Mouse (Mus musculus): ENCODE data around the gene Atp13a4. TPM values are rescaled to one million over a fixed set of nuclear protein-coding genes. Genes with fewer than 3 reads are reported as not detected.

Gene Atp13a4
- total RNA-seq, 2 experiments from 2014 or later = 10.3 to 14.1 TPM

DNA sequence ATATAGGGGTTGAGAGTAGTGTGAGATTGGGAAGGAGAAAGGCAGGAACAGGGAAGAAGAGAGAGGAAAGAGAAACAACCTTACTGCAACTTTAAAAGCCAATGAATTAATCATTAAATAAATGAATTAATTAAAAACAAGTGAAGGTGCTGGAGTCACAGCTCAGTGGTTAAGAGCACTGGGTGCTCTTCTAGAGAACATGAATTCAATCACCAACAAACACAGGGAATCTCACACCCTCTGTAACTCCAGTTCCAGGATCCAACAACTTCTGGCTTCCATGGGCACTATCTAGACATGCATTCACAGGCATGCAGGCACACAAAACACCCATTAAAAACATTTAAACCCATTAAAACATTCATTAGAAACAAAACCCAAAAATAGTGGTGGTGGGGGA lies 63.2 kb downstream of the Atp13a4 start:
- no peak for DNase-seq (ENCODE audit: low spot score in 2 of 2)

DNA sequence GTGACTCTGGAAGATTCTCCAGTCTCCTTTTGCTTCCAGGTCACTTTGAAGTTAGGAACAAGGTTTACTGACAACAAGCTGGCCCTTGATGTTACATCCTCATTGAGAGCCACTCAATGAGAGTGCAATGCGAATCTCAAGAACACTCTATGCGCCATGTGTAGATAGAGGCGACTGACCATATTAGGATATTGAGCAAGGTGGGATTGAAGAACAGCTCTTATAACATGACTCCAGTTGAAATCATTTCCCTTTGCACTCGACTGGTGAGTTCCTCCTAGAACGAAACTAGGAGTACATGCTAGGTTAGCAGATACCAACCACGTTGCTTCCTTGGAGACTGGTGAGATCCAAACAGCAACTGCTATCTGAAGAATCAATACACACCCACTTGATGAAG lies 64.3 kb downstream of the Atp13a4 start:
- DNase-seq (ENCODE audit: low spot score in 2 of 2) = no peak

DNA sequence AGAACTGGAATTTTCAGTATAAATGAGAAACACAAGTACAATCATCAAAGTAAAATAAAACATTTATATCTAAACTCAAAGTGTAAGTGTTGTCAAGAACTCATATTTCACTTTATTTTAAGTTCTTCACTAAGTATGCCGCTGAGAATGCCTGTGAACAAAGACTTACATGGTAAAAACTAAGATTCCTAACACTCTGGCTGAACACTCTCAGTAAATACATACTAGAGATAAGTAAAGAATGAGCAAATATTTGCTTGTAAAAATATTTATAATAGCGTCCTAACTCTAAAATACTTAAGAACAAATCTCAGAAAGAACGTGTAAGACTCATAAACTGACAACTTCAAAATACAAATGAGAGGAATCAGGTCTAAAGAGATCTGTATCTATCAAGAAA lies 80.9 kb downstream of the Atp13a4 start:
- DNase-seq (ENCODE audit: low spot score in 2 of 2) = no peak

DNA sequence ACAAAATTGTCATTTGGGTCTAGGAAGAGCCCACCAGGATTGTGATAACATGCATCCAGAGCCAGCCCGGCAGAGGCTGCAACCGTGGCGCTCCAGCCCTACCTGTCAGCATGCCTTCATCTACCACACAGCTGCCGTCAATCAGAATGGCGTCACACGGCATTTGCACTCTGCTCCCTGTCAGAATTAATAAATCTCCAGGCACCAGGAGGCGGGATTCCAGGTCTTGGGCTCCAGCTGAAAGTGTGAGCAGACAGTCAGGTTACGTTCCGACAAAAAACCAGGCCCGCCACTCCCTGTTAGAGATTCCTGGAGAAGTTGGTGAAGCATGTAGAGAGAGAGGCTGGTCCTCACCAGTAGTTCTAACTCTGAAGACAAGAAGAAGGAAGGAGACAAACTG lies 85.3 kb downstream of the Atp13a4 start:
- DNase-seq (ENCODE audit: low spot score in 2 of 2) = no peak

DNA sequence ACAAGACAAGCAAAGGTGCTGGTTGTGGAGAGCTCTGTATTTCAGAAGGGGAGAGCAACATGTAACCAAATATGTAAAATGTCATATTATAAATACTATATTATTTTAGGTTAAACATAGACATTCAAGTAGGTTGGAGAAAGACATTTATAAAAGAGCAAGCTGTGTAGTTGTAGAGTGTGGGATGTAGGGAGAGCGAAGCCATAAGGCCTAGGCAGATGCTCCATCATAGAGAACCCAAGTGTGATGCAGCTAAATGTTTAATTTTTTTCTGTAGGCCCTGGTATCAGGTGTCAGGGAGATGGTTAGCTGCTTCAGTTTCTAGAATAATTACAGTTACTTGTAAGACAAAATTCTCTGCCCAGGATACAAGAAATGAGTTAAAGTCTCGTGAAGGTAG lies 87.8 kb downstream of the Atp13a4 start:
- no peak for DNase-seq (ENCODE audit: low spot score in 2 of 2)

DNA sequence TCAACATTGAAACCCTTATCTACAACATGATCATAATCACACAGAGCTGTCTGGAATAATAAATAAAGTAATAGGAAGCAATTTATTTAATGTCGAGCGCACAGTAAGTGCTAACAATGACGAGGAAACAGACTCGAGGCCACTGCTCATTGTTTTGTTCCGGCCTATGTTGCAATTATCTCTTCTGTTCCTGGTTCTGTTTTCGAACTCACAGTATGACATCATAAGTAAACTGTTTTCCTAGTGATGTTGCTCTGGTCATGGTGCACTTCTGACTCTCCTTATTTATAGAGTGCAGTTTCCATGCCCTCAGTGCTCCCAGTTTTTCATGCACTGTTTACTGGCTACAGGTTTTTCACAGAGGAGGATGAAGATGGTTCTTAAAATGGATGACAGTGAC lies 91.4 kb downstream of the Atp13a4 start:
- no peak for DNase-seq (ENCODE audit: low spot score in 2 of 2)

DNA sequence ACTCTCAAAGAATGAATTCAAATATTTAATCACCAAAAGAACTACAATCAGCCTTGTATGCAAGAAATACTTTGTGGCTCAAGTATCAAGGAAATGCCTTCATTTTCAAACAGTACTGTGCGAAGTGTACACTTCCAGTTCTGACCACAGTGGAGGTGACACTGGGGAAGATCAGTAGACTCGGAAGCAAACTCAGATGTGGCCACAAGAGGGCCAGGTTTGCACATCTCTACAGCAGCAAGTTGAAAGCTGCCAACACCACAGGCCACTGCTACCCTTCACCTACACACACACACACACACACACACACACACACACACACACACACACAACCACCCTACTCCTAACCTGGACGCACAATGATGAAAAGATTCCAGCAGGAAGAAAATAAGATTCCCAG lies 93.0 kb downstream of the Atp13a4 start:
- peak; percentile 52 to 69 for DNase-seq (ENCODE audit: low spot score in 2 of 2)

DNA sequence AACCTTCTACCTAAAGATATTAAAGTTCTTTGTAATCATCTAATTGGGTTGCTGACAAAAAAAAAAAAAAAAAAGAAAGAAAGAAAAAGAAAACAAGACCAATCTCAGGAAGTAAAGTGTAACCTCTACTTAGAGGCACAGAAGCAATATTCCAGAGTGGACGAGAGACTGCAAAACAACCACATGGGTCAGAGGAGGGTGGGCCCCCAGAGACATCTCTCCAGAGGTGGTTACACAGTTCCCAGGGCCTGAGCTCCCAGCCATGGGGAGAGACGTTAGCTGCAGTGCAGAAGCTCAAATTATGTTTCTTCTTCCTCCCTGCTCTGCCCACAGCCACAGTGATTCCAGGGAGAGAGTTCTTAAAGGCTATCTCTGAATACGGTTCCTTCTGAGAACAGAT lies 102.5 kb downstream of the Atp13a4 start:
- no peak for DNase-seq (ENCODE audit: low spot score in 2 of 2)

DNA sequence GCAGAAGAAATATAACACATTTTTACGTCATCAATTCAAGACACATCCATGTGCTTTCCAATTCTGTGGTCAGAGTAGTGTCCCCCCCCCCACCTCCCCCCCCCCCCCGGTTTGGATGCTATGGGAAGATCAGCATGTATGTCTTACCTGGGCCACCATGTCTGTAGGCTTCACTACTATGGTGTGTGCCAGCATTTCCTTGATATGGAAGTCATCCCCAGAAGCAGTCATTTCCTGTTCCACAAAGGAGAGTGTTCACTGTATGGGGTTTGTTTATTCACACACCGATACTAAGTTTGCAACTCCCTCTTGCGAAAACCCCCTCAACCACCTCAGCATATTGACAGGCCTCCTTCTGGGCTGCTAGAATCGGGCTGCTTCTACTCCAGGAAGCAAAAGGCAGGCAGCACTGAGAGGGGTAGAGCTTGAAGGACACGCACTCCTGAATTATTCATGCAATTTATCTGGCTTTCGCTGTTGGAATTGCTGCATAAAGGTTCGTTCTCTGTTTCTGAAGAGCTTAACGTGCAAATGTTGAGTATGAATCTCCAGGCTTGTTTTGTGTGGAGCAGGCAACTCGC lies 103.2 kb downstream of the Atp13a4 start:
- DNase-seq (ENCODE audit: low spot score in 2 of 2) = no peak

DNA sequence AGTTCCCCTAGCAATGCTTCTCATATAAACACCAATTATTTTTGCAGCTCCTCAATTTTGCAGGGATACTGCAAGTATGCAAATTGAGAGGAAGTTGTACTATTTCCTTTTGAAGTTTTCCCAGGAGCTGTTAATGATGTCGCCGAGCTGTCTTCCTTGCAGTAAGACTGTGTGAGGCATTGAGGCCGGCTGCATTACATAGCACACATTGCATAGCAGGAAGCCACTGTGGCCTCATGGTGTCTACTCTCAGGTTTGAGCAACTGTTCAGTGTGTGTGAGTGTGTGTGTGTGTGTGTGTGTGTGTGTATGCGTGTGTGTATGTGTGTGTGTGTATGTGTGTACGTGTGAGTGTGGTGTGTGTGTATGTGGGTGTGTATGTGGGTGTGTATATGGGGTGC lies 106.6 kb downstream of the Atp13a4 start:
- DNase-seq (ENCODE audit: low spot score in 2 of 2) = no peak

DNA sequence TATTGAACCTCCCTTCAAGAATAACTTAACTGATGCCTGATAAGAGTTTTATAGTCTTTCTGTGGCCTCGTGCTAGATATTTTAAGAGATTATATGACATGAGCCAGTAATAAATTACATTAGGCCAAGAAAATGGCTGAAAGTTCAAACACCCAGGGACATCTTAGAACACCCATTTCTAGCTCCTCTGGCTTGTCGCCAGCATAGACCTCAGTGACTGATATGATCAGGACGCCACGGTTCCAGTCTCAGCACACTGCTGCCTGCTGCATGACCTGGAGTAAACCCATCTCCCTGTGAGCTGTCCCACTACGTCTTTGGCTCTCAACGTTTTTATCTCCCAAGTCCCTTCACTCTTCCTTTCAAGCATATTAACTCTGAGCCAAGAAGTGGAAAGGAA lies 108.9 kb downstream of the Atp13a4 start:
- DNase-seq (ENCODE audit: low spot score in 2 of 2) = no peak

DNA sequence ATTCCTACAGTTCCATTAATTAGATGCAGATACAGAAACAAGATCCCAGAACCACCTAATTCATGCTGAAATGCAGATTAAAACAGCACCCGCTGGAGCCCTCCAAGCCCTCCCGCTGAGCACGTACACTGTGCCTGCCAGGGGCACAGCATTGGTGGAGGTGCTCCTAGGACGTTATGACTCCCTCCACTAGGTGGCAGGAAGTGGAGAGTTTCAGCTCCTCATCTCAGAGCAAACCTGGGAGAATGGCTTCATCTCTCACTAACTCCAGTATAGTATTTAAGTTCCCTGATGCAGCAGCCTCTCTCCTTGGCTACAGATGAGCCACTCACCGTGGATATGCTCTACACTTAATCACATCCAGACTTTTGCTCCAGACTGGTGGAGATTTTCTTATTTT lies 110.0 kb downstream of the Atp13a4 start:
- peak; percentile 44 to 54 for DNase-seq (ENCODE audit: low spot score in 2 of 2)

DNA sequence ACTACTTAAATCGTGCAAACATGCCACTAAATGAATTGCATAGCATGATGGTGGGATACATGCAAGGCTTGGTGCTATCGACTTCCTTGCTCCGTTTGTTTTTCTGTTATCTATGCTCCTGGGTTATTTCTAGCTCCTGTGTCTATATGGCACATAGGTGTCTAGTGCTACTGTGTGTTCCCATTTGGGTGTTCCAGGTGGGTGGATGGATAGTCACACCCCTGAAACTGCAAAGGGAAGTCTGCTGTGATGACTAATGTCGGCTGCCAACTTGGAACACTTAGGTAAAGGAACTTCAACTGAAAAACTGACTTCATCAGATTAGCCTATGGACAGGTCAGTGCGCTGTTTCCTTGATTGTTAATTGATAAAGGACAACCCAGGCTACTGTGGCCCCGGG lies 129.8 kb downstream of the Atp13a4 start:
- no peak for DNase-seq (ENCODE audit: low spot score in 2 of 2)

DNA sequence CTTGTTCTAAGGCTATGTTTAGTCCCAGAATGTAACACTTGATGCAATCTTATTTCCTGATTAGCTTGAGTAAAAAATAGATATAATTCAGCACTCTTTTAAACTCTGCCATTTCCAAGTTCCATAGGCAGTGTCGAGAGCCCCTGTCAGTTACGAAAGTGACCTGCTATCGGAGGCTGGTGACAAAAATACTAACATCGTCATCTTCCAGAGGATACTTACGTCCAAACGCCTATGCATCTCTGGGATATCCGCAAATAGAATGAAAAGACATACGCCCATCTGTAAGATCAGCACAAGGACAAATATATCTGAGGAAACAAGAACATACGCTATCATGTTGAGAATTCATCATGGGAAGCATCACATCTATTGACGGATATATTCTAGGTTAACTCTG lies 137.3 kb downstream of the Atp13a4 start:
- DNase-seq (ENCODE audit: low spot score in 2 of 2) = no peak

DNA sequence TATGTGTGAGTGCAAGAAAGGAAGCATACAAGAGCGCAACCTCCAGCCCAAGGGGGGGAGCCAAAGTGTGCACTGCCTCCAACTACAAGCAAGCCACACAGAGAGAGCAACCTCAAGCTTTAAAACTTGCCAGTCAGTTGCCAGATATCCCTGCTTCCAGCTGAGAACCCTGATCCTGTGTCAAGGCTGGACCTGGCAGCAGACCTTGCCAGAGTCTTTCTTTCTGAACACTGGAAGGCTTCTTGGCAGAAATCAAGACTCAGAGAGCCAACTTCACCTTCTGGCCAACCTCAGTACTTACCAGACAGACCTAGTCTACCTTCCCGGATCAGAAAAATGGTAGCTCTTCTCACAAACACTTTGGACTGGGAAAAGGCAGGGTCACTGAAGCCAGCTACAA lies 145.6 kb downstream of the Atp13a4 start:
- DNase-seq (ENCODE audit: low spot score in 2 of 2) = peak; percentile 5 to 33

DNA sequence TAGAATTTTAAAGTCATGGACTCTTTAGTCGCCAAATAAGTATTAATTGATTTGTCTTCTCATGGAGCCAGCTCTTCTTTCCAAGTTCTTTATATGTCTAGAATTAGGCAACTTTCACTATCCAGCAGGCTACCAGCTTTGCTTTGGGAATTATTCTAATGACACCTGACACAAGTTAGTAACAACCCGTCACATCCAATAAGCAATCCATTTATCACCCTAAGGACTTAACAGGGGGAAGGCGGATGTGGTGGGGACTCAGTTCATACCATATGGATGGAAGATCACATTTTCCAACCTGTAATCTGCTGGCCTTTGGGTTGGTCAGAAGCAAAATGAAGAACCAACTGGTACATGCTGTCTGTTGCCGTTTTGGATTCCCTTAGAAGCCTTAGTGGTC lies 159.9 kb downstream of the Atp13a4 start:
- DNase-seq (ENCODE audit: low spot score in 2 of 2) = no peak

DNA sequence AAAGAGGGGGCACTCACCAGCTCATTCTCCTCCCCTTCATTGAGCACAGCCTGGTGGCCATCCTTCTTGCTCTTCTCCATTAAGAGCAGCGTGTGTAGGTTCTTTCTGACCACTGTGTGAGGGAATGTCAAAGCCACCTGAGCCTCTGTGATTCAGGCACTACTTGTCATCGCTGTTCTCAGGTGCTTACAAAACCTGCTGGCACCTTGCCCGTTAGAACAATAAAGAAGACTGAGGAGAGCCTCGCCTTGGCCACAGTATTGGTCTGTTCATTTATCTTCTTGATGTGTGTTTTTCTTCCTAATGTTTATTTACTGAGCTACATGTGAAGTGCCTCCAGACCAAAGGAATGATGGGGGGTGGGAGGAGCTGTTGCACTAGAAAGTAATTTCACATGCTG lies 166.2 kb downstream of the Atp13a4 start, which contains the start of gene Atp13a5:
Gene Atp13a5, minus strand, starts transcription at position 275 of the 400 bp plus-strand sequence.
- no peak for DNase-seq (ENCODE audit: low spot score in 2 of 2)

DNA sequence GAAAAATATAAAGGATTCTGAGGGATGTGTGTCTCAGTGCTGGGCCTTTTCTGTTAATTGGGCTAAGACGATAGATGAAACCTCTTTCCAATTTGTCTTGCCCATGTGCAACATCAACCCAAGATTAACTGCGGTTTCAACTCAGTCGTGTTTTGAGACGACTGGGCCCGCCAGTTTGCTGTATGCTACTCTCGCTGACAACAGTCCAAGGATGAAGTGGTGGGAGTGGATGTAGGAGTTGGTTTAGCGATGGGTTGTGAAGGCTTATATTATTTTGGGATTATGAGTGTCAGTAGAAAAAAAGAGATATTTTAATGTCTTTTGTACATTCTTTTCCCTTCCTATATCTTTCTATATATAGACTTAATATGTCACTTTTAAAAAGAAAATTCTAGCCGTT lies 170.0 kb downstream of the Atp13a4 start:
- DNase-seq (ENCODE audit: low spot score in 2 of 2) = no peak

Other genes with a start within 250 kb of the Atp13a4 start
- 10 to 100 TPM; 12.5 to 13.0 TPM for gene Atp13a5, start 166.1 kb downstream of the Atp13a4 start, total RNA-seq (2021)
- 100 to 1,000 TPM; 109 to 110 TPM for gene Opa1, start 34.5 kb upstream of the Atp13a4 start, total RNA-seq (2021)

All from layer of hippocampus, postnatal 10 days (tissue).